Mouse (Mus musculus) ES-E14 (cell line): ENCODE data around the gene Acp7.

Experiments used
- CHD2 ChIP-seq: IDR thresholded peaks from 2 replicates; pipeline ENCODE4 v1.6.1; 2014; ENCODE audit warnings: mild to moderate bottlenecking, low read depth, low read length, inconsistent platforms
- HCFC1 ChIP-seq: IDR thresholded peaks from 2 replicates; pipeline ENCODE4 v1.6.1; 2012; ENCODE audit warnings: low read length, inconsistent platforms, borderline replicate concordance; ENCODE audit not compliant: insufficient read depth
- ZNF384 ChIP-seq: IDR thresholded peaks from 2 replicates; pipeline ENCODE4 v1.6.1; 2012; ENCODE audit warnings: low read depth, low read length, inconsistent platforms

GRCm38 (mm10) chr7:28651157-28651556, 20.0 kb upstream of the Acp7 start:
- TF ChIP-seq HCFC1 (no peak), ZNF384 (no peak), CHD2 (no peak)
